Mouse (Mus musculus): ENCODE data around the gene Gpr156.

DNA sequence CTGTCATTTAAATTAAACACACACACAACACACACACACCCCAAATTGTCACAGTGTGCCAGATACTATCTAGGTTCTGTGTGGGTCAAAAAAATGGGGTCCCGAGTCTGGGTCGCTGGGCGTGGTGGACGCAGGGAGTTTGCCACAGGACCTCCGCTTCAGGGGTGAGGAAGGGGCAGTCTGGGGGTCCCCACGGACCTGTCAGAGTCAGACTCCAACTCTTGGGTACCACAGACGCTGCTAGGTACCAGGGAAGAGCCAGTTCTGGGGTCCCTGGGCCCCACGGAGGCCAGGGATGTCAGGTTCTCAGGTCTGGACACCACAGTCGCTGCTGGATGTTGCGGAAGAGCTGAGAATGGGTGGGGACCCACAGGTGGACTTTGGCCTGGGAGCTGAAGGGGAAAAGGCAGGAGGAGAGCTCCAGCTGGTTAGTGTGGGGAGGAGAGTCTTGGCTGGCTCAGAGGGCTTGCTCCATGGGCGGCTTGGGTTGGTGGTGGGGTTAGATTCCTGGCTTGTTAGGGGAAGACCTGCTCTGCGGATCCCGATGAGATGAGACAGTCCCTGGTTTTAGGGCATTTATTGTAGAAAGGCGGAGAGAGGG lies 39.9 kb downstream of the Gpr156 start:
- TF ChIP-seq CTCF (IDR thresholded peaks at IDR 0.05; ENCODE audit: control insufficient read depth, insufficient read depth, insufficient replicate concordance, low read depth, low read length) (no peak), POLR2A (IDR thresholded peaks at IDR 0.05; ENCODE audit: control insufficient read depth, low read depth, low read length) (no peak)

All from testis, adult 2 months (tissue).